Mouse (Mus musculus): ENCODE measurements at regions not wholly inside any gene's neighbourhood (a gene's known extent, or its start where the extent isn't known, plus 50 kb on each side); places are given as distances from the start of the nearest gene placed in this dataset.

DNA sequence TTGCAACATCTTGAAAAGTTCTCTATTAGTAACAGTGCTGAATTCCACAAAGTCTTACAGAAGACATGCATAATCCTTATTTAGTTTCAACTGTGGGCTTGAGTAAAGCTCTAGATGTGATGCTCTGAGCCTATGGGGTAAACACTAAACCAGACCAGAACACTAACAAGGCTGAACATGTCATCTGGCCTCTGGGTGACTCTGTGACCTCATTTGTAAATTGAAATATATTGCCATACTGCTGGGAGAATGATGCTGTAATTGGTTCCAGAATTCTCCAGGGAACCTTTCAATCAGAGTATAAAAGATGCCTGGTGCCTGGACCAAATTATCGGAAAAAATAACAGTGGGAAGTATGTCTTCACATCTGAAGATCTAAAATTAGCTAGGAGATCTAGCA is 309.9 kb upstream of the Megf9 start:
- 68% methylated on average over 1 of the region's 1 CpGs for WGBS
- H3K9me3 ChIP-seq (ENCODE audit: low read length): no peaks in the 10 kb centered on the region
- no peaks in the 10 kb centered on the region for H3K27me3 ChIP-seq (replicated peaks; ENCODE audit: insufficient read depth, low read length)
- H3K4me2 ChIP-seq (replicated peaks; ENCODE audit: low read depth, low read length): no peak overlapping the region
- ATAC-seq (no peak), DNase-seq (ENCODE audit: low spot score) (no peak)
- no peak overlapping the region for H3K27ac ChIP-seq (ENCODE audit: low read length)
- no peak overlapping the region for H3K9ac ChIP-seq (replicated peaks; ENCODE audit: low read depth)
- H3K4me3 ChIP-seq (ENCODE audit: low read depth, low read length): no peak overlapping the region
- no peaks in the 10 kb centered on the region for H3K36me3 ChIP-seq (ENCODE audit: insufficient read depth, low read length)
- TF ChIP-seq CTCF (IDR thresholded peaks at IDR 0.05) (no peak), EP300 (IDR thresholded peaks at IDR 0.05) (no peak)
- H3K4me1 ChIP-seq (ENCODE audit: insufficient read depth, low read depth, low read length): no peaks in the 10 kb centered on the region

DNA sequence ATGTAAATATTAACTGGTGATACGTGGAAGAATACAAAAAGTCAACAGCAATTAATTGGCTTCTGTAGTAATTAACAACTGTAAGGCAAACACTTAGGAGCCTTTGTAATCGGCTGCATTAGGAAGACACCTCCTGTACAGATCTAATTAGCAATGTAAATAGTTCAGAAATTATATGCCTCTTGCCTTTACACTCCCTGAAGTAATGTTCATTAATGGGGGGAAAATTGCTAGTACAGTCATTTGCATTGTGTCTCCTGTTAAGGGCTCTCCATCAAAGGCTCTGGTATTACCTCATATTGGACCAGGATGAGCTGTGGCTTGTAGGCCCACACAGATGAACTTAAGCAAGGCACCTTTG is 276.1 kb upstream of the Megf9 start:
- 54% methylated on average over 2 of the region's 2 CpGs for WGBS
- Histone ChIP-seq H3K36me3 (ENCODE audit: insufficient read depth, low read length) (no peaks in the 10 kb centered on the region), H3K9ac (replicated peaks; ENCODE audit: low read depth) (no peak overlapping the region), H3K9me3 (ENCODE audit: low read length) (no peaks in the 10 kb centered on the region), H3K27me3 (replicated peaks; ENCODE audit: insufficient read depth, low read length) (no peaks in the 10 kb centered on the region), H3K4me1 (ENCODE audit: insufficient read depth, low read depth, low read length) (no peaks in the 10 kb centered on the region), H3K4me2 (replicated peaks; ENCODE audit: low read depth, low read length) (no peak overlapping the region), H3K27ac (ENCODE audit: low read length) (no peak overlapping the region), H3K4me3 (ENCODE audit: low read depth, low read length) (no peak overlapping the region)
- TF ChIP-seq EP300 (IDR thresholded peaks at IDR 0.05) (no peak), CTCF (IDR thresholded peaks at IDR 0.05) (no peak)
- no peak for ATAC-seq
- DNase-seq (ENCODE audit: low spot score): no peak

DNA sequence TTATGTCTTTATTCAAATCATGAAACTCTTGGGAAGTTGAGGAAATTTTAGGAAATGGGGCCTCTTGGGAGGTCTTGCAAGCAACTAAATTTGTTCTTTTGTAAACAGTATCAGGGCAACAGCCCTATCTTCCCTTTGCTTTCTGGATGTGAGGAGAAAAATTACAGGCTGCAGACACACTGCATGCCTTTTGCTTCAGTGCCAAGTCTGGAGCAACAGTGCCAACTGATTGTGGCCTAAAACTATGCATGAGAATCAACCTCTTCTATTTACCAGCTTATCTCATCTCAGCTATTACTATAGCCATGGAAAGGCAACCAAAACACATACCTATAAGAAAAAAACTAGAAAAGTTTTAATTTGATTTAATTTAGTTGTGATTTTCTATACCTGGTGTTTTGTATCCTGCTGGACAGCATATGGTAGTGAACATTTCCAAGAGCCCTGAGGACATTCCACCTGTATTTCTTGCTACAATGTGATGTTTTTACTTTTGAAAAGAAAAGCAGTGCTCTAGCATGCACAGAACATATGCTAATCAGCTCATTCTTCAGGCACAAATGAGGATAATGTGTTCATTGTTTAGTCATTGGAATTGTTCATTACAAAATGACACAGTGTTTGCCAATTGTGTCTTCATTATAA is 275.6 kb upstream of the Megf9 start:
- ATAC-seq (no peak), DNase-seq (ENCODE audit: low spot score) (no peak)
- H3K36me3 ChIP-seq (ENCODE audit: insufficient read depth, low read length): no peaks in the 10 kb centered on the region
- H3K27me3 ChIP-seq (replicated peaks; ENCODE audit: insufficient read depth, low read length): no peaks in the 10 kb centered on the region
- H3K9me3 ChIP-seq (ENCODE audit: low read length): no peaks in the 10 kb centered on the region
- no peak overlapping the region for H3K27ac ChIP-seq (ENCODE audit: low read length)
- no peak for TF ChIP-seq CTCF (IDR thresholded peaks at IDR 0.05)
- no peak for TF ChIP-seq EP300 (IDR thresholded peaks at IDR 0.05)
- no peak overlapping the region for H3K4me3 ChIP-seq (ENCODE audit: low read depth, low read length)
- H3K4me1 ChIP-seq (ENCODE audit: insufficient read depth, low read depth, low read length): no peaks in the 10 kb centered on the region
- H3K4me2 ChIP-seq (replicated peaks; ENCODE audit: low read depth, low read length): no peak overlapping the region
- no peak overlapping the region for H3K9ac ChIP-seq (replicated peaks; ENCODE audit: low read depth)

DNA sequence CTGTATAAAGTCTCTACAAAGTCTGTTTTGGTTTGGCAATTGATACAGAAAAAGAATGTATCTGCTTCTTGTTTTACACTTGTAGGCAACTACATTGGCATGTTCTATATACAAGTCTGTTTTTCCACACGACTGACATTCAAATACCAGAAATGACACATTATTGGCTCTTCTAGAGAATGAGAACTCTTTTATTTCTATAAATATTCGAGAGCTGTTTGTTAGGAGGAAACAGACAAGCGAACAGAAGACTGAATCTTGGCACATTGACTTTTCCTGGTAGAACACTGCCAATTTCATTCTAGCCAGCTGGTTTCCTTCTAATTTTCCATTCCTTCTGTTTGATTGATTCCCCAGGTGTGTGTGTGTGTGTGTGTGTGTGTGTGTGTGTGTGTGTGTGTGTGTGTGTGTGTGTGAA is 270.1 kb upstream of the Megf9 start:
- ATAC-seq: no peak
- Histone ChIP-seq H3K4me3 (ENCODE audit: low read depth, low read length) (no peak overlapping the region), H3K27ac (ENCODE audit: low read length) (no peak overlapping the region), H3K36me3 (ENCODE audit: insufficient read depth, low read length) (no peaks in the 10 kb centered on the region), H3K27me3 (replicated peaks; ENCODE audit: insufficient read depth, low read length) (no peaks in the 10 kb centered on the region), H3K4me2 (replicated peaks; ENCODE audit: low read depth, low read length) (no peak overlapping the region), H3K4me1 (ENCODE audit: insufficient read depth, low read depth, low read length) (no peaks in the 10 kb centered on the region), H3K9ac (replicated peaks; ENCODE audit: low read depth) (no peak overlapping the region), H3K9me3 (ENCODE audit: low read length) (no peaks in the 10 kb centered on the region)
- TF ChIP-seq EP300 (IDR thresholded peaks at IDR 0.05): 0 out of 2 replicates have a peak, but pooled peaks have one; percentile 1
- TF ChIP-seq CTCF (IDR thresholded peaks at IDR 0.05): no peak
- WGBS: 31% methylated on average over 3 of the region's 3 CpGs
- no peak for DNase-seq (ENCODE audit: low spot score)

DNA sequence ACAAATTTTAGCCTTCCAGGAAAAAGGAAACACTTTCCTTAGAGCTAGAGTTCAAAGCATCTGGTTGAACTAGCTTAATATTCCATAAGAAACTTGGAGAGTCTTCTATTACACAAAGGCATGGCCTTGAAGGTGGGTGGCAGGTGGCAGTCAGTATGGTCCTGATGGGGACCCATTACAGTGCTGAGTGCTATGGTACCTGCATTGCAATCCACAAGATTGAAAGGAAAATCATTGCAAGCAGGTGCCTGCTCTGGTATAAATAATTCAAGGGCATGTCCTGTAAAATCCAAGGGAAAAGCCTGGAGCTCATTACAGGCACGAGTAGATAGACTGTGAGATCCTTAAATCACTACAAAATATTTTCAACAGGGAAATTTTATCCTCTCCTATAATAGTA is 263.7 kb upstream of the Megf9 start:
- H3K4me3 ChIP-seq (ENCODE audit: low read depth, low read length): no peak overlapping the region
- ATAC-seq: no peak
- H3K9me3 ChIP-seq (ENCODE audit: low read length): no peaks in the 10 kb centered on the region
- no peaks in the 10 kb centered on the region for H3K36me3 ChIP-seq (ENCODE audit: insufficient read depth, low read length)
- H3K4me2 ChIP-seq (replicated peaks; ENCODE audit: low read depth, low read length): no peak overlapping the region
- H3K4me1 ChIP-seq (ENCODE audit: insufficient read depth, low read depth, low read length): no peaks in the 10 kb centered on the region
- 50% methylated on average over 1 of the region's 1 CpGs for whole genome bisulfite sequencing
- no peak for DNase-seq (ENCODE audit: low spot score)
- no peak overlapping the region for H3K9ac ChIP-seq (replicated peaks; ENCODE audit: low read depth)
- H3K27me3 ChIP-seq (replicated peaks; ENCODE audit: insufficient read depth, low read length): no peaks in the 10 kb centered on the region
- H3K27ac ChIP-seq (ENCODE audit: low read length): no peak overlapping the region
- TF ChIP-seq EP300 (IDR thresholded peaks at IDR 0.05) (no peak), CTCF (IDR thresholded peaks at IDR 0.05) (no peak)

DNA sequence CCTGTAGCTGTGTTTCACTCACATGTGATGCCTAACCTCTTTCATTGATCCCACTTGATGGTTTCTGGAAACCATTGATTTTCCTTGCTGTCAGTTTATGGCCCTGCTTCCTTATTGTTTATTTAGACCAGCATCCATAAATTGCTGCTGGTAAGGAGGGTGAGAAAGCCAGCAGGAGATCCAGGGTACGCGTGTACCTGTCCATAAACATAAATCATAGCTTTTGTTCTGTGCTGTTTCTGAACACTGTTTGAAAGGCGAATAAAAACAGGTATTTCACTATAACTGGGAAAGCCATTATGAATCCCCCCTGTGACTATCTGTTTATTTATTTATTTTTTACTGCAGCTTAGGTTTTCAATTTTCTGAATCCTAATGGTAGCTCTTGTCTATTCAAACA is 263.1 kb upstream of the Megf9 start:
- H3K27me3 ChIP-seq (replicated peaks; ENCODE audit: insufficient read depth, low read length): no peaks in the 10 kb centered on the region
- no peaks in the 10 kb centered on the region for H3K4me1 ChIP-seq (ENCODE audit: insufficient read depth, low read depth, low read length)
- H3K36me3 ChIP-seq (ENCODE audit: insufficient read depth, low read length): no peaks in the 10 kb centered on the region
- TF ChIP-seq EP300 (IDR thresholded peaks at IDR 0.05) (no peak), CTCF (IDR thresholded peaks at IDR 0.05) (no peak)
- ATAC-seq: no peak
- H3K9ac ChIP-seq (replicated peaks; ENCODE audit: low read depth): no peak overlapping the region
- no peaks in the 10 kb centered on the region for H3K9me3 ChIP-seq (ENCODE audit: low read length)
- H3K4me3 ChIP-seq (ENCODE audit: low read depth, low read length): no peak overlapping the region
- DNase-seq (ENCODE audit: low spot score): no peak
- H3K4me2 ChIP-seq (replicated peaks; ENCODE audit: low read depth, low read length): no peak overlapping the region
- 87% methylated on average over 3 of the region's 3 CpGs for WGBS
- no peak overlapping the region for H3K27ac ChIP-seq (ENCODE audit: low read length)

DNA sequence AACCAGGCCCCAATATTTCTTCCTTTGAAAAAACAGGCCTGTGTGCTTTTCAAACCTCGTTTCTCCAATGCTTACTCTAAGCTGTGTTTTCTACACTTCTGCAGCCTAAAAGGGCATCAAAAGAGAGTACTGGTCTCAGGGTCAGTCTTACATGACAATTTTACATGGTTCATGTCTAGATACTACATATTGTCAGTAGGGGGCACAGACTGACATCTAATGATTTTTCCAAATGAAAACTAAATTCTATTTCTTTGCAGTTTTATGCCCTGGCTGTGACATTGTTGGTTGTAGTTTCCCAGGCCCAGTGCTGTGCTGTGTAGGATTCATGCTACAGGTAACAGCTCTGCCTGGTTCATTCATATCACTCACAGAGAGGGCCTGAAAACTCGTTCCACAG is 248.7 kb upstream of the Megf9 start:
- no peak for ATAC-seq
- no peak overlapping the region for H3K27ac ChIP-seq (ENCODE audit: low read length)
- no peaks in the 10 kb centered on the region for H3K27me3 ChIP-seq (replicated peaks; ENCODE audit: insufficient read depth, low read length)
- no peaks in the 10 kb centered on the region for H3K4me1 ChIP-seq (ENCODE audit: insufficient read depth, low read depth, low read length)
- no peak for DNase-seq (ENCODE audit: low spot score)
- no peaks in the 10 kb centered on the region for H3K36me3 ChIP-seq (ENCODE audit: insufficient read depth, low read length)
- TF ChIP-seq CTCF (IDR thresholded peaks at IDR 0.05) (no peak; the same call in 1 of the 2 replicates), EP300 (IDR thresholded peaks at IDR 0.05) (no peak)
- H3K9ac ChIP-seq (replicated peaks; ENCODE audit: low read depth): no peak overlapping the region
- H3K4me2 ChIP-seq (replicated peaks; ENCODE audit: low read depth, low read length): no peak overlapping the region
- H3K4me3 ChIP-seq (ENCODE audit: low read depth, low read length): no peak overlapping the region
- no peaks in the 10 kb centered on the region for H3K9me3 ChIP-seq (ENCODE audit: low read length)
- WGBS: 44% methylated on average over 2 of the region's 2 CpGs

Data from lung, postnatal 0 days (tissue).